Mouse (Mus musculus): ENCODE measurements around the gene Fbxo9.
"Not testable (repeated sequence)": the region's sequence is repeated elsewhere in the genome, so short reads cannot be mapped to it uniquely, and the experiment has no call there.

The Fbxo9 gene

GRCm38 (mm10) chr9:78108796-78109239, at the start of gene Fbxo9, which contains the start of gene Ick:
Gene Fbxo9, minus strand, starts transcription at chr9:78109065.
Gene Ick, plus strand, starts transcription at chr9:78109192.
- peak; percentile 98 for DNase-seq

- no peak for DNase-seq
These were observed 48.4 kb upstream of the Fbxo9 start for GRCm38 (mm10) chr9:78157221-78157620.

- no peak for DNase-seq
These were observed 45.5 kb upstream of the Fbxo9 start for GRCm38 (mm10) chr9:78154211-78154977.

GRCm38 (mm10) chr9:78149770-78150169, 40.9 kb upstream of the Fbxo9 start:
- DNase-seq, result not testable (repeated sequence)

- DNase-seq, result no peak
These were observed 39.3 kb upstream of the Fbxo9 start for GRCm38 (mm10) chr9:78148149-78148548.

GRCm38 (mm10) chr9:78146627-78147026, 37.8 kb upstream of the Fbxo9 start:
- DNase-seq, result no peak

GRCm38 (mm10) chr9:78146099-78146498, 37.2 kb upstream of the Fbxo9 start:
- no peak for DNase-seq

- peak; percentile 68 for DNase-seq
These were observed 30.6 kb upstream of the Fbxo9 start for GRCm38 (mm10) chr9:78139463-78139862.

GRCm38 (mm10) chr9:78138044-78138676, 29.3 kb upstream of the Fbxo9 start:
- DNase-seq, result peak; percentile 19

GRCm38 (mm10) chr9:78135658-78136057, 26.8 kb upstream of the Fbxo9 start:
- no peak for DNase-seq

GRCm38 (mm10) chr9:78126643-78127042, 17.8 kb upstream of the Fbxo9 start:
- no peak for DNase-seq

GRCm38 (mm10) chr9:78126007-78126406, 17.1 kb upstream of the Fbxo9 start:
- no peak for DNase-seq

- no peak for DNase-seq
These were observed 15.4 kb upstream of the Fbxo9 start for GRCm38 (mm10) chr9:78124297-78124696.

- no peak for DNase-seq
These were observed 14.3 kb upstream of the Fbxo9 start for GRCm38 (mm10) chr9:78122939-78123712.

- no peak for DNase-seq
These were observed 13.1 kb upstream of the Fbxo9 start for GRCm38 (mm10) chr9:78121985-78122384.

- peak; percentile 84 for DNase-seq
These were observed 12.5 kb upstream of the Fbxo9 start for GRCm38 (mm10) chr9:78121358-78121757.

- peak; percentile 67 for DNase-seq
These were observed 8.8 kb upstream of the Fbxo9 start for GRCm38 (mm10) chr9:78117690-78118089.

- no peak for DNase-seq
These were observed 6.9 kb upstream of the Fbxo9 start for GRCm38 (mm10) chr9:78115746-78116145.

- DNase-seq, result no peak
These were observed 4.6 kb upstream of the Fbxo9 start for GRCm38 (mm10) chr9:78113538-78113885.

GRCm38 (mm10) chr9:78112770-78113537, 4.1 kb upstream of the Fbxo9 start:
- peak; percentile 93 for DNase-seq

GRCm38 (mm10) chr9:78111456-78111855, 2.6 kb upstream of the Fbxo9 start:
- DNase-seq, result no peak

GRCm38 (mm10) chr9:78109656-78110055, 791 bp upstream of the Fbxo9 start:
- peak; percentile 58 for DNase-seq

All from lung, postnatal 36 days (tissue).